Mouse (Mus musculus): ENCODE results near the gene Trap1. TPM values are rescaled to one million over a fixed set of nuclear protein-coding genes. Genes with fewer than 3 reads are reported as not detected.
"Not testable (repeated sequence)": the region's sequence is repeated elsewhere in the genome, so short reads cannot be mapped to it uniquely, and the experiment has no call there.

The Trap1 gene
- polyA plus RNA-seq, 1 experiment, result 90.9 TPM

DNA sequence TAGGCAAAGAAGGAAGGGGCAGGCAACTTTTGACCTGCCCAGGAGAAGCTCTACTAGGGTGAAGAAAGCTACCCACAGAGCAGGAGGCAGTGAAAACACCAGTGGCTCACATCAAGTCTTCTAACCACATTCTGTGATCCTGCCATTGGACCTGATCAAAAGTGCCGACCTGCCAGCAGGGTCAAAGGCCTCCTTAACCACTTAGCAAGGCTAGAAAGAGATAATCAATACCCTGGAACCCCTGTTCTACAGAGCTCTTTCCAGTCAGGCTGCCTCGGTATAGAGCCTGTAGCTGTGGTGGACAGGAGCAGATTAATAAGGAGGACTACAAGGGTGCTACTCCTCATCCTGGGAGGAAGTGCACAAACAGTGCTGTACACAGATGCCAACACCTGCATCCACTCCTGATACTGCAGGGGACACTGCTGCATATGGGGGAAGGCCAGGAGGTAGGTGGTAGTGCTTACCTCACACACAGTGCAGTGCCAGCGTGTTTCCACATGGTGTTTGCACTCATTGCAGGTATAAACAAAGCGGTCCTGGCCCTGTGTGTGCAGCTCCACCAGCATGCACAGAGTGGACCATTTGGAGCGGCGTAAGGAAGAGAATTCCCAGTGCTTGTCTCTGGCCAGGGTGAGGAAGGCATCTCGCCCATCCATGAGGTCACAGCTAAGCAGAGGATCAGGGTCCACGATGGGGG is 9.7 kb upstream of the Trap1 start:
- DNase-seq, result no peak
- Histone ChIP-seq H3K4me3 (ENCODE audit: control insufficient read depth, insufficient read depth, low read length) (no peak overlapping the region), H3K4me1 (replicated peaks; ENCODE audit: control insufficient read depth, insufficient read depth, low read length) (no peaks in the 10 kb centered on the region), H3K27ac (ENCODE audit: control insufficient read depth, insufficient read depth, low read length) (no peak overlapping the region), H3K27me3 (ENCODE audit: control insufficient read depth, insufficient read depth, low read length) (no peaks in the 10 kb centered on the region), H3K36me3 (ENCODE audit: control insufficient read depth, insufficient read depth, low read length) (peaks cover 82% of the 10 kb centered on the region)
- TF ChIP-seq CTCF (IDR thresholded peaks at IDR 0.05; ENCODE audit: borderline replicate concordance, control insufficient read depth, extremely low read depth, insufficient read depth, low read length, poor library complexity), result no peak
- no peak for TF ChIP-seq POLR2A (IDR thresholded peaks at IDR 0.05; ENCODE audit: control insufficient read depth, extremely low read depth, insufficient read depth, low read length, poor library complexity)
- 97% methylated on average over 8 of the region's 8 CpGs for WGBS

DNA sequence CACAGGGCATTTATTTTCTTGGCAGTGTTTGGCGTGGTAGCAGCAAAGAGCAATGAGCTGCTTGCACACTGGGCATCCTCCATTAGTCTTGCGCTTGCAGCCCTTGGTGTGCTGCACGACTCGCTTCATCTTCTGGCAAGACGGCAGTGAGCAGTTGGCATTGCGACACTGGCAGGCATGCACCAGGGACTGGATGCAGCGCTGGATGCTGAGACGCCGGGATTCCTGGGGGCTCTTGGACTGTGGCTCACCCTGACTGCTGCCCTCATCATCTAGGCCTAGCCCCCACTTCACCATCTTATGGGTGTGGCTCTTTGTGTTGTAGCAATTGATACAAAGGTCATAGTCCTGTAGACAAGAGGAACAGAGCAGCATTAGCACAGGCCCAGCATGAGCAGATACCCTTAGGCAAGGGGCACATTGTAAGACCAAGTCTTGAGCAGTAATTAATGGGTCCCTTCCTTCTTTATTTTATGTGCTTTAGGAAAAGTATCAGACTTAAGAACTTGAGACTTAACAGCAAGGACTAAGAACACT is 8.3 kb upstream of the Trap1 start:
- Histone ChIP-seq H3K36me3 (ENCODE audit: control insufficient read depth, insufficient read depth, low read length) (peaks cover 68% of the 10 kb centered on the region), H3K27me3 (ENCODE audit: control insufficient read depth, insufficient read depth, low read length) (no peaks in the 10 kb centered on the region), H3K4me3 (ENCODE audit: control insufficient read depth, insufficient read depth, low read length) (no peak overlapping the region), H3K4me1 (replicated peaks; ENCODE audit: control insufficient read depth, insufficient read depth, low read length) (no peaks in the 10 kb centered on the region), H3K27ac (ENCODE audit: control insufficient read depth, insufficient read depth, low read length) (no peak overlapping the region)
- no peak for DNase-seq
- no peak for TF ChIP-seq POLR2A (IDR thresholded peaks at IDR 0.05; ENCODE audit: control insufficient read depth, extremely low read depth, insufficient read depth, low read length, poor library complexity)
- no peak for TF ChIP-seq CTCF (IDR thresholded peaks at IDR 0.05; ENCODE audit: borderline replicate concordance, control insufficient read depth, extremely low read depth, insufficient read depth, low read length, poor library complexity)
- WGBS, result 98% methylated on average over 9 of the region's 9 CpGs

- Histone ChIP-seq H3K36me3 (ENCODE audit: control insufficient read depth, insufficient read depth, low read length) (peaks cover 59% of the 10 kb centered on the region), H3K27ac (ENCODE audit: control insufficient read depth, insufficient read depth, low read length) (no peak overlapping the region), H3K4me3 (ENCODE audit: control insufficient read depth, insufficient read depth, low read length) (no peak overlapping the region), H3K4me1 (replicated peaks; ENCODE audit: control insufficient read depth, insufficient read depth, low read length) (no peaks in the 10 kb centered on the region), H3K27me3 (ENCODE audit: control insufficient read depth, insufficient read depth, low read length) (no peaks in the 10 kb centered on the region)
- DNase-seq, result no peak
- TF ChIP-seq POLR2A (IDR thresholded peaks at IDR 0.05; ENCODE audit: control insufficient read depth, extremely low read depth, insufficient read depth, low read length, poor library complexity) (no peak), CTCF (IDR thresholded peaks at IDR 0.05; ENCODE audit: borderline replicate concordance, control insufficient read depth, extremely low read depth, insufficient read depth, low read length, poor library complexity) (no peak)
- 99% methylated on average over 7 of the region's 7 CpGs for WGBS
These were observed 7.4 kb upstream of the Trap1 start for GRCm38 (mm10) chr16:4085051-4085450.

DNA sequence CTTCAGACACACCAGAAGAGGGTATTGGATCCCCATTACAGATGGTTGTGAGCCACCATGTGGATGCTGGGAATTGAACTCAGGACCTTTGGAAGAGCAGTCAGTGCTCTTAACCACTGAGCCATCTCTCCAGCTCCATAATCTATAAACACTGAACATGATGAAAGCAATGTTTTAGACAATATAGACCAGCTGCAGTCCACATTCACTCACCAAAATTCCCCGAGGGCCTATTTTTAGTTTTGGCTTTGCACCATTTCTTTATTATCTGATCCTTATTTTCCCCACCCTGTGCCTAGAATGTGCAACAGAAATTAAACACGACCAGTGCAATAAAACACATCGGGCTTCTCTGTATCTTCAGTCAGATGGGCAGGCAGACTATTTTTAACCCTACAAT is 2.8 kb upstream of the Trap1 start:
- not testable (repeated sequence) for H3K27me3 ChIP-seq (ENCODE audit: control insufficient read depth, insufficient read depth, low read length); DNase-seq; H3K27ac ChIP-seq (ENCODE audit: control insufficient read depth, insufficient read depth, low read length); H3K4me1 ChIP-seq (replicated peaks; ENCODE audit: control insufficient read depth, insufficient read depth, low read length); H3K4me3 ChIP-seq (ENCODE audit: control insufficient read depth, insufficient read depth, low read length)
- peaks cover 17% of the 10 kb centered on the region for H3K36me3 ChIP-seq (ENCODE audit: control insufficient read depth, insufficient read depth, low read length)
- 79% methylated on average over 3 of the region's 3 CpGs for WGBS

GRCm38 (mm10) chr16:4079656-4080055 is 2.0 kb upstream of the Trap1 start:
- TF ChIP-seq POLR2A (IDR thresholded peaks at IDR 0.05; ENCODE audit: control insufficient read depth, extremely low read depth, insufficient read depth, low read length, poor library complexity) (no peak), CTCF (IDR thresholded peaks at IDR 0.05; ENCODE audit: borderline replicate concordance, control insufficient read depth, extremely low read depth, insufficient read depth, low read length, poor library complexity) (no peak)
- DNase-seq, result no peak
- Histone ChIP-seq H3K4me1 (replicated peaks; ENCODE audit: control insufficient read depth, insufficient read depth, low read length) (peaks cover 6% of the 10 kb centered on the region), H3K27ac (ENCODE audit: control insufficient read depth, insufficient read depth, low read length) (no peak overlapping the region), H3K4me3 (ENCODE audit: control insufficient read depth, insufficient read depth, low read length) (no peak overlapping the region), H3K27me3 (ENCODE audit: control insufficient read depth, insufficient read depth, low read length) (no peaks in the 10 kb centered on the region), H3K36me3 (ENCODE audit: control insufficient read depth, insufficient read depth, low read length) (peaks cover 9% of the 10 kb centered on the region)
- WGBS, result 80% methylated on average over 1 of the region's 1 CpGs

GRCm38 (mm10) chr16:4078302-4078701 is 675 bp upstream of the Trap1 start:
- not testable (repeated sequence) for H3K4me3 ChIP-seq (ENCODE audit: control insufficient read depth, insufficient read depth, low read length); DNase-seq; H3K27ac ChIP-seq (ENCODE audit: control insufficient read depth, insufficient read depth, low read length); H3K36me3 ChIP-seq (ENCODE audit: control insufficient read depth, insufficient read depth, low read length); H3K27me3 ChIP-seq (ENCODE audit: control insufficient read depth, insufficient read depth, low read length)
- 86% methylated on average over 10 of the region's 10 CpGs for WGBS
- H3K4me1 ChIP-seq (replicated peaks; ENCODE audit: control insufficient read depth, insufficient read depth, low read length), result peaks cover 11% of the 10 kb centered on the region

DNA sequence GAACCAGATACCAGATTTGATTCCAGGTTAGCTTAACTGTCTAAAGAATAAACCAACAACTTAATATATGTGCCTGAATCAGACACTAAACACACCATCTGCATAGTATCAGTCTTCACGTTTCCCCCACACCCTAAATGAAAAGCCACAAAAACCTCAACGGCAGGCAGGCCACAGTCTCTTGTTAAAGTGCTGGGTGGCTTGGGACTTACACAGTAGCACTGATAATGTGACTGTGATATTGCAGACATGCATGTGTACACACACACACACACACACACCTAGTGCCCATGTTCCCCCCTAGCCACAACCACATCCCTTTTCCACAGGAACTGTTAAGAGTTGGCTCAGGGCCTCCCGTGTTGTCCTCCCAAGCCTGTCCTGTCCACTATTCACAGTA is 2.8 kb downstream of the Trap1 start:
- 6% methylated on average over 3 of the region's 3 CpGs for WGBS

More for the DNA sequence above, 2.8 kb downstream of the Trap1 start:
- DNase-seq, result no peak
- TF ChIP-seq POLR2A (IDR thresholded peaks at IDR 0.05; ENCODE audit: control insufficient read depth, extremely low read depth, insufficient read depth, low read length, poor library complexity), result no peak
- TF ChIP-seq CTCF (IDR thresholded peaks at IDR 0.05; ENCODE audit: borderline replicate concordance, control insufficient read depth, extremely low read depth, insufficient read depth, low read length, poor library complexity), result no peak
- Histone ChIP-seq H3K4me1 (replicated peaks; ENCODE audit: control insufficient read depth, insufficient read depth, low read length) (peaks cover 11% of the 10 kb centered on the region), H3K27ac (ENCODE audit: control insufficient read depth, insufficient read depth, low read length) (no peak overlapping the region), H3K27me3 (ENCODE audit: control insufficient read depth, insufficient read depth, low read length) (no peaks in the 10 kb centered on the region), H3K4me3 (ENCODE audit: control insufficient read depth, insufficient read depth, low read length) (no peak overlapping the region), H3K36me3 (ENCODE audit: control insufficient read depth, insufficient read depth, low read length) (no peaks in the 10 kb centered on the region)

All from thymus, adult 2 months (tissue).